Mouse (Mus musculus): ENCODE results near the gene Gm4450. TPM values are rescaled to one million over a fixed set of nuclear protein-coding genes. Genes with fewer than 3 reads are reported as not detected.

The Gm4450 gene
- polyA plus RNA-seq, 1 experiment, result not detected

GRCm38 (mm10) chr3:98435030-98435429 is 21.9 kb downstream of the Gm4450 start:
- TF ChIP-seq CTCF (IDR thresholded peaks at IDR 0.05; ENCODE audit: extremely low read depth, insufficient read length, insufficient replicate concordance, low read depth, low read length), result no peak
- no peak for TF ChIP-seq POLR2A (IDR thresholded peaks at IDR 0.05; ENCODE audit: low read depth, low read length)
- Histone ChIP-seq H3K27me3 (ENCODE audit: control insufficient read depth, insufficient read depth, low read length) (no peaks in the 10 kb centered on the region), H3K4me3 (ENCODE audit: low read depth, low read length) (no peak overlapping the region), H3K36me3 (ENCODE audit: control insufficient read depth, insufficient read depth, low read length) (no peaks in the 10 kb centered on the region), H3K27ac (ENCODE audit: insufficient read depth, low read depth, low read length) (no peak overlapping the region), H3K4me1 (ENCODE audit: control insufficient read depth, insufficient read depth, insufficient read length, low read length) (no peaks in the 10 kb centered on the region)
- 78% methylated on average over 1 of the region's 1 CpGs for WGBS

GRCm38 (mm10) chr3:98434088-98434816 is 22.7 kb downstream of the Gm4450 start:
- WGBS, result 0% methylated on average over 1 of the region's 1 CpGs
- Histone ChIP-seq H3K4me1 (ENCODE audit: control insufficient read depth, insufficient read depth, insufficient read length, low read length) (no peaks in the 10 kb centered on the region), H3K27ac (ENCODE audit: insufficient read depth, low read depth, low read length) (no peak overlapping the region), H3K36me3 (ENCODE audit: control insufficient read depth, insufficient read depth, low read length) (no peaks in the 10 kb centered on the region), H3K4me3 (ENCODE audit: low read depth, low read length) (no peak overlapping the region), H3K27me3 (ENCODE audit: control insufficient read depth, insufficient read depth, low read length) (no peaks in the 10 kb centered on the region; the same call in 1 of the 2 replicates)
- TF ChIP-seq POLR2A (IDR thresholded peaks at IDR 0.05; ENCODE audit: low read depth, low read length), result no peak

GRCm38 (mm10) chr3:98428928-98429525 is 27.9 kb downstream of the Gm4450 start:
- Histone ChIP-seq H3K36me3 (ENCODE audit: control insufficient read depth, insufficient read depth, low read length) (no peaks in the 10 kb centered on the region), H3K27me3 (ENCODE audit: control insufficient read depth, insufficient read depth, low read length) (peaks cover 16% of the 10 kb centered on the region), H3K4me3 (ENCODE audit: low read depth, low read length) (no peak overlapping the region), H3K4me1 (ENCODE audit: control insufficient read depth, insufficient read depth, insufficient read length, low read length) (peaks cover 6% of the 10 kb centered on the region), H3K27ac (ENCODE audit: insufficient read depth, low read depth, low read length) (no peak overlapping the region)
- 72% methylated on average over 8 of the region's 8 CpGs for WGBS
- no peak for TF ChIP-seq POLR2A (IDR thresholded peaks at IDR 0.05; ENCODE audit: low read depth, low read length)

DNA sequence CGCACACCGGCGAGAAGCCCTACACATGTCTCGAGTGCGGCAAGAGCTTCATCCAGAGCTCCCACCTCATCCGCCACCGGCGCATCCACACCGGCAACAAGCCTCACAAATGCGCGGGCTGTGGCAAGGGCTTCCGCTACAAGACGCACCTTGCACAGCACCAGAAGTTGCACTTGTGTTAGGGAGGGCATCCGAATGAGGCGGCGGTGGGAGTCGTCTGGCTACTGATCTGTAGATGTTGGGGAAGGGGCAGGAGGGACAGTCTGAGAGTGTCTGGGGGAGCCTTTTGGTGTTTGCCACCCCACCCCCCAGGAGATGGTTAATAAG is 28.5 kb downstream of the Gm4450 start:
- H3K4me1 ChIP-seq (ENCODE audit: control insufficient read depth, insufficient read depth, insufficient read length, low read length), result peaks cover 6% of the 10 kb centered on the region
- TF ChIP-seq POLR2A (IDR thresholded peaks at IDR 0.05; ENCODE audit: low read depth, low read length) (no peak), CTCF (IDR thresholded peaks at IDR 0.05; ENCODE audit: extremely low read depth, insufficient read length, insufficient replicate concordance, low read depth, low read length) (no peak)
- peak overlapping the region; percentile 70 for H3K4me3 ChIP-seq (ENCODE audit: low read depth, low read length)
- 8% methylated on average over 17 of the region's 17 CpGs for WGBS
- H3K36me3 ChIP-seq (ENCODE audit: control insufficient read depth, insufficient read depth, low read length), result no peaks in the 10 kb centered on the region
- H3K27ac ChIP-seq (ENCODE audit: insufficient read depth, low read depth, low read length), result no peak overlapping the region
- peaks cover 16% of the 10 kb centered on the region for H3K27me3 ChIP-seq (ENCODE audit: control insufficient read depth, insufficient read depth, low read length)

- H3K4me1 ChIP-seq (ENCODE audit: control insufficient read depth, insufficient read depth, insufficient read length, low read length), result peaks cover 6% of the 10 kb centered on the region
- no peaks in the 10 kb centered on the region for H3K36me3 ChIP-seq (ENCODE audit: control insufficient read depth, insufficient read depth, low read length)
- H3K4me3 ChIP-seq (ENCODE audit: low read depth, low read length), result peak overlapping the region; percentile 70
- H3K27me3 ChIP-seq (ENCODE audit: control insufficient read depth, insufficient read depth, low read length), result peaks cover 16% of the 10 kb centered on the region
- H3K27ac ChIP-seq (ENCODE audit: insufficient read depth, low read depth, low read length), result no peak overlapping the region
- TF ChIP-seq CTCF (IDR thresholded peaks at IDR 0.05; ENCODE audit: extremely low read depth, insufficient read length, insufficient replicate concordance, low read depth, low read length), result no peak
- no peak for TF ChIP-seq POLR2A (IDR thresholded peaks at IDR 0.05; ENCODE audit: low read depth, low read length)
- 1% methylated on average over 110 of the region's 110 CpGs for WGBS
Measured at GRCm38 (mm10) chr3:98427600-98428448, 29.1 kb downstream of the Gm4450 start.

DNA sequence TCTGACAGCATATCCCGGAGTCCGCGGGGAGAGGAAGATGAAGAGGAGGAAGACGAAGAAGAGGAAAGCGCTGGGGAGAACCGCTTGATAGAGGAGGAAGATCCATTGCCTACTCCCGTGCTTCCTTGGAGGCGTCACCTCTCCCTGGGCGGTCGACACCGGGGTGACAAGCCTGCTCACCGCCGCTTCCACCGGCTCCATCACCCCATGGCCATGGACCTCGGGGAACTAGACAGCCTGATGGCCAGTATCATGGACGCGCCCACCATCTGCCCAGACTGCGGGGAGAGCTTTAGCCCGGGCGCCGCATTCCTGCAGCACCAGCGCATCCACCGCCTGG is 29.7 kb downstream of the Gm4450 start:
- Histone ChIP-seq H3K4me3 (ENCODE audit: low read depth, low read length) (peak overlapping the region; percentile 70), H3K27ac (ENCODE audit: insufficient read depth, low read depth, low read length) (no peak overlapping the region), H3K4me1 (ENCODE audit: control insufficient read depth, insufficient read depth, insufficient read length, low read length) (peaks cover 6% of the 10 kb centered on the region), H3K27me3 (ENCODE audit: control insufficient read depth, insufficient read depth, low read length) (peaks cover 16% of the 10 kb centered on the region), H3K36me3 (ENCODE audit: control insufficient read depth, insufficient read depth, low read length) (no peaks in the 10 kb centered on the region)
- 3% methylated on average over 23 of the region's 23 CpGs for WGBS
- no peak for TF ChIP-seq POLR2A (IDR thresholded peaks at IDR 0.05; ENCODE audit: low read depth, low read length)
- no peak for TF ChIP-seq CTCF (IDR thresholded peaks at IDR 0.05; ENCODE audit: extremely low read depth, insufficient read length, insufficient replicate concordance, low read depth, low read length)

GRCm38 (mm10) chr3:98426749-98427148 is 30.2 kb downstream of the Gm4450 start:
- H3K4me1 ChIP-seq (ENCODE audit: control insufficient read depth, insufficient read depth, insufficient read length, low read length), result peaks cover 6% of the 10 kb centered on the region
- no peaks in the 10 kb centered on the region for H3K36me3 ChIP-seq (ENCODE audit: control insufficient read depth, insufficient read depth, low read length)
- no peak overlapping the region for H3K27ac ChIP-seq (ENCODE audit: insufficient read depth, low read depth, low read length)
- H3K4me3 ChIP-seq (ENCODE audit: low read depth, low read length), result peak overlapping the region; percentile 70; the same call in 1 of the 2 replicates
- TF ChIP-seq POLR2A (IDR thresholded peaks at IDR 0.05; ENCODE audit: low read depth, low read length) (no peak), CTCF (IDR thresholded peaks at IDR 0.05; ENCODE audit: extremely low read depth, insufficient read length, insufficient replicate concordance, low read depth, low read length) (no peak)
- peaks cover 16% of the 10 kb centered on the region for H3K27me3 ChIP-seq (ENCODE audit: control insufficient read depth, insufficient read depth, low read length)
- 56% methylated on average over 5 of the region's 5 CpGs for WGBS

All from small intestine, adult 2 months (tissue).